Mouse (Mus musculus): ENCODE results near the gene Dock7.
"Not testable (repeated sequence)": the region's sequence is repeated elsewhere in the genome, so short reads cannot be mapped to it uniquely, and the experiment has no call there.

Gene Dock7

GRCm38 (mm10) chr4:99006319-99006718, 114.4 kb downstream of the Dock7 start:
- no peak for DNase-seq (ENCODE audit: low read depth, low spot score)

GRCm38 (mm10) chr4:99005574-99005973, 115.1 kb downstream of the Dock7 start:
- DNase-seq (ENCODE audit: low read depth, low spot score), result no peak

- no peak for DNase-seq (ENCODE audit: low read depth, low spot score)
Observed at GRCm38 (mm10) chr4:98993491-98993890, 127.2 kb downstream of the Dock7 start.

GRCm38 (mm10) chr4:98984701-98985100, 136.0 kb downstream of the Dock7 start:
- DNase-seq (ENCODE audit: low read depth, low spot score), result no peak

- not testable (repeated sequence) for DNase-seq (ENCODE audit: low read depth, low spot score)
Observed at GRCm38 (mm10) chr4:98979976-98980375, 140.7 kb downstream of the Dock7 start.

GRCm38 (mm10) chr4:98978693-98979092, 142.0 kb downstream of the Dock7 start:
- no peak for DNase-seq (ENCODE audit: low read depth, low spot score)

- DNase-seq (ENCODE audit: low read depth, low spot score), result not testable (repeated sequence)
Observed at GRCm38 (mm10) chr4:98978288-98978687, 142.4 kb downstream of the Dock7 start.

- no peak for DNase-seq (ENCODE audit: low read depth, low spot score)
Observed at GRCm38 (mm10) chr4:98975741-98976140, 145.0 kb downstream of the Dock7 start.

- DNase-seq (ENCODE audit: low read depth, low spot score), result no peak
Observed at GRCm38 (mm10) chr4:98969946-98970345, 150.8 kb downstream of the Dock7 start.

- DNase-seq (ENCODE audit: low read depth, low spot score), result no peak
Observed at GRCm38 (mm10) chr4:98960243-98960642, 160.5 kb downstream of the Dock7 start.

GRCm38 (mm10) chr4:98955986-98956385, 164.7 kb downstream of the Dock7 start:
- no peak for DNase-seq (ENCODE audit: low read depth, low spot score)

- no peak for DNase-seq (ENCODE audit: low read depth, low spot score)
Observed at GRCm38 (mm10) chr4:98950563-98950962, 170.2 kb downstream of the Dock7 start.

- DNase-seq (ENCODE audit: low read depth, low spot score), result not testable (repeated sequence)
Observed at GRCm38 (mm10) chr4:98938210-98938609, 182.5 kb downstream of the Dock7 start.

GRCm38 (mm10) chr4:98936036-98936435, 184.7 kb downstream of the Dock7 start:
- no peak for DNase-seq (ENCODE audit: low read depth, low spot score)

- DNase-seq (ENCODE audit: low read depth, low spot score), result no peak
Observed at GRCm38 (mm10) chr4:98925250-98925781, 195.4 kb downstream of the Dock7 start.

GRCm38 (mm10) chr4:98924906-98925178, 195.9 kb downstream of the Dock7 start:
- DNase-seq (ENCODE audit: low read depth, low spot score), result no peak

GRCm38 (mm10) chr4:98924071-98924905, 196.4 kb downstream of the Dock7 start:
- DNase-seq (ENCODE audit: low read depth, low spot score), result no peak

GRCm38 (mm10) chr4:98923568-98924070, 197.1 kb downstream of the Dock7 start, which contains the start of gene Usp1:
TSS of gene Usp1 (plus strand) at chr4:98923810.
- no peak for DNase-seq (ENCODE audit: low read depth, low spot score)

- DNase-seq (ENCODE audit: low read depth, low spot score), result peak; percentile 99
Observed at GRCm38 (mm10) chr4:98922643-98923567, 197.8 kb downstream of the Dock7 start.

GRCm38 (mm10) chr4:98922061-98922642, 198.6 kb downstream of the Dock7 start:
- DNase-seq (ENCODE audit: low read depth, low spot score), result peak; percentile 15

GRCm38 (mm10) chr4:98920896-98921295, 199.8 kb downstream of the Dock7 start:
- DNase-seq (ENCODE audit: low read depth, low spot score), result no peak

- no peak for DNase-seq (ENCODE audit: low read depth, low spot score)
Observed at GRCm38 (mm10) chr4:98918204-98918603, 202.5 kb downstream of the Dock7 start.

All from telencephalon, adult 2 months (tissue).